Mouse (Mus musculus) G1E (cell line): ENCODE data around the gene Odf4.

ENCODE experiments used
- CTCF ChIP-seq: IDR thresholded peaks from 2 replicates; pipeline ENCODE4 v1.5.1; 2012; ENCODE audit warnings: low read depth, low read length, inconsistent platforms, mixed read lengths
- GATA1 ChIP-seq: IDR thresholded peaks from 2 replicates; pipeline ENCODE4 v1.6.1; 2012; ENCODE audit warnings: borderline replicate concordance, low read length, inconsistent platforms, mixed read lengths

DNA sequence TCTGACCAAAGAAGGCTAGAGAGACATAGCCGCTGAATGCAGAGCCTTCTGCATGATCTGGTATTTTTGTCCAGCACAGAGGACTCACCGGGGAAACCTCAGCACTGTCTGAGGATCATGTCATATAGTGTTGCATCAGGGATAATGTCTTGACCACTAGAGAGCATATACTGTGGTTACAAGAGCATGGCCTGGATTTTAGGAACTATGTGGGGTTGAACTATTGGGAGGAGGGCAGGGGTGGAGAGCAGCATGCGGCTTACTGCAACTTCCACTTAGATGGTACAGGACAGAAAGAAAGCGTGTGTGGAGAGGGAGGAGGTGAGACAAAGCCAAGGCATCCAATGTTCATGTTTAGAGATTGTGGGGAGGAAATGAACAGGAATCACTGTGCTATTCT lies 12.3 kb downstream of the Odf4 start:
- TF ChIP-seq CTCF (no peak), GATA1 (no peak)
